Mouse (Mus musculus) small intestine, adult 2 months (tissue): ENCODE data around the gene Nedd9.

Experiments
- CTCF ChIP-seq: fragments of 200-500 bp; IDR thresholded peaks from 2 replicates; pipeline ENCODE4 v1.5.1; 2012; ENCODE audit warnings: low read depth, mild to moderate bottlenecking, control low read depth, inconsistent platforms, low read length, moderate library complexity, mixed read lengths; ENCODE audit not compliant: insufficient replicate concordance, insufficient read length; ENCODE audit errors: extremely low read depth
- POLR2A ChIP-seq: fragments of 200-500 bp; IDR thresholded peaks from 2 replicates; pipeline ENCODE4 v1.6.1; 2012; ENCODE audit warnings: low read depth, mild to moderate bottlenecking, control low read depth, inconsistent platforms, low read length, moderate library complexity

DNA sequence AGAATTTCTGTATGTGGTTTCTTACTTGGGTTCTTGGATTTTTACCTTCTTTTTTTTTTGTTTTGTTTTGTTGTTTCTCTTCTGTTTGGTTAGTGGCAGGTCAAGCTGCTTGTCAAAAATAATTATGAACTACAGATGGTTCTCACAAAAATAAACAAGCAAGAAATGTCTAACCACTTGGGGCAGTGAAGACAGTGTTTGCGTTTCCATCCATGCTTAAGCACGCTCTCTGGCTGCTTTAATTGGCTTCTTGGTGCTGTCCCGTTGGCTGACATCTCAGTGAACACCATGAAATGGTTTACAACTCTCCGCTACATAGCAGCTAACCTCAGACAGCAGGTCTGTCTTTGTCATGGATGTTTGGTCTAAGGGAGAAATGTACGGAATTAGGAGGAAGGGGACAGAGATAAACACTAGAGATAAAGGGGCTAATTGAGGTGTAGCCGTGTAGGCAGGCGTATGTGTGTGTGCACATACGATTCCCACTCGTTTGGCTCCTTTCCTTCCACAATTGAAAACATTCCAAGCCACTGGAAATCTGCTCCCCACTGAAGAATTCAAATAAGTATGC lies 2.6 kb upstream of the Nedd9 start:
- TF ChIP-seq POLR2A, result no peak
- no peak for TF ChIP-seq CTCF
